In the genomic region with DNA sequence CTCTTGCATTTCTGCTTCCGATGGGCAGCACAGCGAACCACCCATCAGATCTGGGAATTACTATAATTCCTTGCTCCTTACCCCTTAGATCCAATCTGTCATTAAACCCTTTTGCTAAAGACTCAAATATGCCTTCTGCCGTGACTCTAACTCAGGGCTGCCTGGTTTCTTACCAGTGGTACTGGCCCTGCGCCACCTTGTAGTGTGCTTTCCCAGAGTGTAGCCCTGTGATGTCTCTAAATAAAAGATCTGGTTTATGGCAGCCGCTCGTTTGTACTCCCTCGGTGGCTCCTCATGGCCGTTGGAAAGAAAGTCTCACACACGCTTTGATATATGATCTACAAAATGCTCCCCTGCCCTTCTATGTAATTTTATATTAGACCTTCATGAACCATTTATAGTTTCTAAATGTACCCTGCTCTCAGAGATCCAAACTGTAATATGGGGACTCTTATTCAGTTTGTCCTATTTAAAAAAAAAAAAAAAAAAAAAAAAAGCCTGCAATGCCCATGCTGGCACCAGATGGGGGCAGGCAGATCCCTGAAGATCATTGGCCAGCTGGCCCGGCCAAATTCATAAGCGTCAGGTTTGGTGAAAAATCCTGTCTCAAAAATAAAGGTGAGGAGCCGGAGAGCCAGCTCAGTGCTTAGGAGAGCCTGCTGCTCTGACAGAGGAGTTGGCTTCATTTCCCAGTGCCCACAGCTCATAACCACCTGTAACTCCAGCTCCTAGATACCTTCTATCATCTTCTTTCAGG, we compare ENCODE assay signal across 12 mouse cellular contexts.
DNase-seq lines count a peak whose midpoint lies in the region; ATAC-seq and TF ChIP-seq lines count a peak whose summit lies in the region.
"Had no signal": no experiment of that assay in that cellular context is flagged by ENCODE, and none has a peak within 500 bp of the region (broad histone marks: within the 10 kb centered on the region; RNA-seq: fewer than 3 reads in every experiment).

No protein-coding gene starts in this region.

- H3K4me1 ChIP-seq in intestine, postnatal 0 days (replicated peaks; ENCODE audit: control insufficient read depth, insufficient read depth, low read length): no peaks in the 10 kb centered on the region
- H3K4me1 ChIP-seq in intestine, embryonic 15.5 days (replicated peaks): no peaks in the 10 kb centered on the region
- no peaks in the 10 kb centered on the region for H3K4me1 ChIP-seq in midbrain, postnatal 0 days (ENCODE audit: insufficient read depth, low read length)
- peaks cover 6% of the 10 kb centered on the region; the same call in 1 of the 2 replicates for H3K4me1 ChIP-seq in midbrain, embryonic 13.5 days (replicated peaks)
- H3K4me1 ChIP-seq in cortical plate, adult 2 months (ENCODE audit: control insufficient read depth, insufficient read depth, low read length): no peaks in the 10 kb centered on the region
- H3K4me1 ChIP-seq: hindbrain, embryonic 15.5 days had no signal

- H3K9me3 ChIP-seq in intestine, postnatal 0 days (ENCODE audit: control insufficient read depth): no peaks in the 10 kb centered on the region
- H3K9me3 ChIP-seq in intestine, embryonic 15.5 days: no peaks in the 10 kb centered on the region
- H3K9me3 ChIP-seq in midbrain, postnatal 0 days (ENCODE audit: low read length): no peaks in the 10 kb centered on the region
- no peaks in the 10 kb centered on the region for H3K9me3 ChIP-seq in midbrain, embryonic 13.5 days
- H3K9me3 ChIP-seq: hindbrain, embryonic 15.5 days; midbrain, embryonic 10.5 days had no signal

- 68% methylated on average over 12 of the region's 12 CpGs for WGBS in intestine, postnatal 0 days
- WGBS in intestine, embryonic 15.5 days: 66% methylated on average over 12 of the region's 12 CpGs
- WGBS in midbrain, postnatal 0 days: 69% methylated on average over 12 of the region's 12 CpGs
- 79% methylated on average over 12 of the region's 12 CpGs for WGBS in midbrain, embryonic 13.5 days

- TF ChIP-seq POLR2A in cortical plate, adult 2 months (IDR thresholded peaks at IDR 0.05; ENCODE audit: extremely low read depth, insufficient read depth, low read length): no peak

- H3K4me2 ChIP-seq in intestine, postnatal 0 days (replicated peaks; ENCODE audit: low read depth): no peak overlapping the region
- no peak overlapping the region for H3K4me2 ChIP-seq in intestine, embryonic 15.5 days (replicated peaks)
- H3K4me2 ChIP-seq in midbrain, postnatal 0 days (ENCODE audit: low read depth, low read length, poor library complexity, severe bottlenecking): no peak overlapping the region
- no peak overlapping the region for H3K4me2 ChIP-seq in midbrain, embryonic 13.5 days (replicated peaks)
- H3K4me2 ChIP-seq: hindbrain, embryonic 15.5 days had no signal

- no peaks in the 10 kb centered on the region for H3K36me3 ChIP-seq in intestine, postnatal 0 days (ENCODE audit: control insufficient read depth, insufficient read depth)
- H3K36me3 ChIP-seq in intestine, embryonic 15.5 days: no peaks in the 10 kb centered on the region
- no peaks in the 10 kb centered on the region for H3K36me3 ChIP-seq in midbrain, postnatal 0 days (ENCODE audit: insufficient read depth, low read length)
- H3K36me3 ChIP-seq in midbrain, embryonic 13.5 days: no peaks in the 10 kb centered on the region
- H3K36me3 ChIP-seq: hindbrain, embryonic 15.5 days; midbrain, embryonic 10.5 days had no signal

- DNase-seq in midbrain, postnatal 0 days (ENCODE audit: low spot score): peak; percentile 68
- DNase-seq in gastrocnemius, postnatal 14 days: no peak
- DNase-seq: heart, adult 18-20 months; thymus, postnatal 4 days had no signal

- H3K9ac ChIP-seq in intestine, postnatal 0 days (ENCODE audit: low read depth, low read length): no peak overlapping the region
- H3K9ac ChIP-seq in intestine, embryonic 15.5 days: no peak overlapping the region
- H3K9ac ChIP-seq in midbrain, postnatal 0 days (replicated peaks; ENCODE audit: low read length, poor library complexity, severe bottlenecking): no peak overlapping the region
- no peak overlapping the region for H3K9ac ChIP-seq in midbrain, embryonic 13.5 days (replicated peaks)
- H3K9ac ChIP-seq: hindbrain, embryonic 15.5 days; liver, embryonic 14.5 days had no signal

- no peak overlapping the region for H3K27ac ChIP-seq in intestine, postnatal 0 days (ENCODE audit: low read depth, low read length)
- H3K27ac ChIP-seq in intestine, embryonic 15.5 days: no peak overlapping the region
- no peak overlapping the region for H3K27ac ChIP-seq in midbrain, postnatal 0 days (ENCODE audit: low read depth, low read length)
- H3K27ac ChIP-seq in midbrain, embryonic 13.5 days: no peak overlapping the region
- no peak overlapping the region for H3K27ac ChIP-seq in cortical plate, adult 2 months (ENCODE audit: insufficient read depth, low read length)
- H3K27ac ChIP-seq: hindbrain, embryonic 15.5 days; liver, embryonic 14.5 days; midbrain, embryonic 10.5 days had no signal

- ATAC-seq in intestine, postnatal 0 days: no peak
- no peak for ATAC-seq in intestine, embryonic 15.5 days
- no peak for ATAC-seq in midbrain, postnatal 0 days (ENCODE audit: low FRiP score)
- ATAC-seq in midbrain, embryonic 13.5 days: no peak
- ATAC-seq in cerebellum, adult (ENCODE audit: insufficient number of reproducible peaks, low FRiP score, low TSS enrichment): peak; percentile 39

- intact Hi-C loops in gastrocnemius, postnatal 14 days (cut with DNase I; ENCODE audit: low total_unique reads): no loop called here

- no peak overlapping the region for H3K4me3 ChIP-seq in intestine, postnatal 0 days (ENCODE audit: low read depth, low read length)
- H3K4me3 ChIP-seq in intestine, embryonic 15.5 days (replicated peaks): no peak overlapping the region
- no peak overlapping the region for H3K4me3 ChIP-seq in midbrain, postnatal 0 days (ENCODE audit: low read depth, low read length)
- H3K4me3 ChIP-seq in midbrain, embryonic 13.5 days (replicated peaks): no peak overlapping the region
- no peak overlapping the region for H3K4me3 ChIP-seq in cortical plate, adult 2 months (ENCODE audit: insufficient read depth, low read length)
- H3K4me3 ChIP-seq: hindbrain, embryonic 15.5 days; midbrain, embryonic 10.5 days had no signal

- H3K27me3 ChIP-seq in intestine, postnatal 0 days (replicated peaks; ENCODE audit: control insufficient read depth, insufficient read depth, low read length): no peaks in the 10 kb centered on the region
- H3K27me3 ChIP-seq in intestine, embryonic 15.5 days (replicated peaks): no peaks in the 10 kb centered on the region
- no peaks in the 10 kb centered on the region for H3K27me3 ChIP-seq in midbrain, postnatal 0 days (ENCODE audit: insufficient read depth, low read length)
- H3K27me3 ChIP-seq in midbrain, embryonic 13.5 days: no peaks in the 10 kb centered on the region
- H3K27me3 ChIP-seq: hindbrain, embryonic 15.5 days had no signal

- peak; percentile 37; the same call in 1 of the 2 replicates for TF ChIP-seq CTCF in intestine, postnatal 0 days (IDR thresholded peaks at IDR 0.05; ENCODE audit: low read depth)
- peak; percentile 61 for TF ChIP-seq CTCF in midbrain, postnatal 0 days (IDR thresholded peaks at IDR 0.05)
- TF ChIP-seq CTCF in cortical plate, adult 2 months (IDR thresholded peaks at IDR 0.05; ENCODE audit: extremely low read depth, insufficient read depth, low read length): 0 out of 2 replicates have a peak, but pooled peaks have one; percentile 21
